Mouse (Mus musculus) heart, embryonic 13.5 days (tissue): ENCODE results near the gene Sh3d21. TPM values are rescaled to one million over a fixed set of nuclear protein-coding genes. Genes with fewer than 3 reads are reported as not detected.

ENCODE experiments used
- ATAC-seq: fragments of 200-750 bp; cut with Nextera tagmentation; 2 replicates; pipeline ENCODE4 v1.8.0; 2017; ENCODE audit warnings: moderate TSS enrichment; ENCODE audit not compliant: insufficient number of reproducible peaks, low FRiP score, low TSS enrichment; ENCODE audit errors: extremely low read depth
- H3K27ac ChIP-seq: fragments of 300-500 bp; sonication (generic); replicated peaks from 2 replicates; pipeline ENCODE4 v1.5.1; 2015; ENCODE audit warnings: moderate library complexity, mild to moderate bottlenecking, inconsistent platforms
- H3K27me3 ChIP-seq: fragments of 300-500 bp; sonication (generic); replicated peaks from 2 replicates; pipeline ENCODE4 v1.6.1; 2015; ENCODE audit warnings: mild to moderate bottlenecking, inconsistent platforms
- H3K36me3 ChIP-seq: fragments of 300-500 bp; sonication (generic); 2 replicates; pipeline ENCODE4 v1.6.1; 2015; ENCODE audit warnings: mild to moderate bottlenecking, inconsistent platforms
- H3K4me1 ChIP-seq: fragments of 300-500 bp; sonication (generic); 2 replicates; pipeline ENCODE4 v1.6.1; 2015; ENCODE audit warnings: inconsistent platforms
- H3K4me2 ChIP-seq: fragments of 300-500 bp; sonication (generic); 2 replicates; pipeline ENCODE4 v1.6.1; 2015; ENCODE audit warnings: inconsistent platforms, mild to moderate bottlenecking, moderate library complexity
- H3K4me3 ChIP-seq: fragments of 300-500 bp; sonication (generic); 2 replicates; pipeline ENCODE4 v1.5.1; 2015; ENCODE audit warnings: moderate library complexity, mild to moderate bottlenecking, inconsistent platforms
- H3K9ac ChIP-seq: fragments of 300-500 bp; sonication (generic); 2 replicates; pipeline ENCODE4 v1.6.1; 2015; ENCODE audit warnings: inconsistent platforms, mild to moderate bottlenecking, moderate library complexity
- H3K9me3 ChIP-seq: fragments of 300-500 bp; sonication (generic); 2 replicates; pipeline ENCODE4 v1.6.1; 2016; ENCODE audit warnings: inconsistent platforms
- WGBS: fragments of 180-500 bp; shearing (Covaris S2); methylation state at CpG from one replicate; pipeline ENCODE4 v1.1.7; 2015; ENCODE audit warnings: mixed read lengths; 5-methylcytosine and 5-hydroxymethylcytosine counted together
- polyA plus RNA-seq: library from polyadenylated mRNA; unstranded; fragments of >200 nt; fragmentation: Nextera tagmentation; extraction: Ambion mirVana; gene quantifications from 2 replicates; pipeline ENCODE4 v1.2.1, GENCODE M21; 2015

Gene Sh3d21
- polyA plus RNA-seq, 1 experiment from 2014 or later, result 2.8 TPM

- no peak overlapping the region for H3K27ac ChIP-seq
- no peak for ATAC-seq
- peaks cover 62% of the 10 kb centered on the region for H3K4me1 ChIP-seq
- peaks cover 19% of the 10 kb centered on the region for H3K27me3 ChIP-seq
- H3K4me3 ChIP-seq, result no peak overlapping the region
- H3K4me2 ChIP-seq, result no peak overlapping the region
- peaks cover 26% of the 10 kb centered on the region for H3K36me3 ChIP-seq
- H3K9ac ChIP-seq, result no peak overlapping the region
- H3K9me3 ChIP-seq, result no peaks in the 10 kb centered on the region
- 46% methylated on average over 14 of the region's 14 CpGs for WGBS
These were observed 10.4 kb downstream of the Sh3d21 start for GRCm38 (mm10) chr4:126152864-126153263.

GRCm38 (mm10) chr4:126151701-126152440 is 11.4 kb downstream of the Sh3d21 start:
- Histone ChIP-seq H3K9me3 (no peaks in the 10 kb centered on the region), H3K36me3 (peaks cover 24% of the 10 kb centered on the region), H3K4me1 (peaks cover 70% of the 10 kb centered on the region), H3K27me3 (peaks cover 25% of the 10 kb centered on the region), H3K4me3 (no peak overlapping the region), H3K27ac (no peak overlapping the region), H3K9ac (no peak overlapping the region), H3K4me2 (no peak overlapping the region)
- no peak for ATAC-seq
- 72% methylated on average over 16 of the region's 16 CpGs for WGBS

GRCm38 (mm10) chr4:126150949-126151320 is 12.4 kb downstream of the Sh3d21 start:
- peaks cover 66% of the 10 kb centered on the region for H3K4me1 ChIP-seq
- H3K27ac ChIP-seq, result peak overlapping the region; percentile 93
- H3K4me2 ChIP-seq, result peak overlapping the region; percentile 78
- WGBS, result 46% methylated on average over 6 of the region's 6 CpGs
- H3K4me3 ChIP-seq, result peak overlapping the region; percentile 69
- no peak for ATAC-seq
- peaks cover 25% of the 10 kb centered on the region for H3K27me3 ChIP-seq
- no peaks in the 10 kb centered on the region for H3K9me3 ChIP-seq
- peak overlapping the region; percentile 44 for H3K9ac ChIP-seq
- peaks cover 19% of the 10 kb centered on the region for H3K36me3 ChIP-seq

- peak; percentile 63; the same call in 1 of the 2 replicates for ATAC-seq
- WGBS, result 38% methylated on average over 16 of the region's 16 CpGs
These were observed 12.9 kb downstream of the Sh3d21 start for GRCm38 (mm10) chr4:126150297-126150948.

GRCm38 (mm10) chr4:126149798-126150197 is 13.5 kb downstream of the Sh3d21 start:
- Histone ChIP-seq H3K9me3 (no peaks in the 10 kb centered on the region), H3K36me3 (peaks cover 19% of the 10 kb centered on the region), H3K9ac (peak overlapping the region; percentile 87), H3K4me2 (peak overlapping the region; percentile 78), H3K27ac (peak overlapping the region; percentile 93), H3K4me3 (peak overlapping the region; percentile 69), H3K4me1 (peaks cover 54% of the 10 kb centered on the region), H3K27me3 (peaks cover 25% of the 10 kb centered on the region)
- 52% methylated on average over 10 of the region's 10 CpGs for WGBS
- ATAC-seq, result no peak

More at GRCm38 (mm10) chr4:126150297-126150948, 12.9 kb downstream of the Sh3d21 start:
- Histone ChIP-seq H3K4me1 (peaks cover 60% of the 10 kb centered on the region), H3K27me3 (peaks cover 25% of the 10 kb centered on the region), H3K9me3 (no peaks in the 10 kb centered on the region), H3K9ac (peak overlapping the region; percentile 44), H3K4me2 (peak overlapping the region; percentile 78), H3K27ac (peak overlapping the region; percentile 93), H3K4me3 (peak overlapping the region; percentile 69), H3K36me3 (peaks cover 19% of the 10 kb centered on the region)

GRCm38 (mm10) chr4:126149041-126149676 is 14.1 kb downstream of the Sh3d21 start:
- Histone ChIP-seq H3K4me1 (peaks cover 50% of the 10 kb centered on the region), H3K9me3 (no peaks in the 10 kb centered on the region), H3K4me3 (peak overlapping the region; percentile 69), H3K4me2 (peak overlapping the region; percentile 78), H3K9ac (peak overlapping the region; percentile 87), H3K36me3 (peaks cover 19% of the 10 kb centered on the region), H3K27ac (peak overlapping the region; percentile 93), H3K27me3 (peaks cover 25% of the 10 kb centered on the region)
- 20% methylated on average over 42 of the region's 42 CpGs for WGBS
- no peak for ATAC-seq

- H3K27ac ChIP-seq, result peak overlapping the region; percentile 93
- peak overlapping the region; percentile 87 for H3K9ac ChIP-seq
- no peaks in the 10 kb centered on the region for H3K9me3 ChIP-seq
- H3K4me1 ChIP-seq, result peaks cover 50% of the 10 kb centered on the region
- WGBS, result under 1% methylated on average over 60 of the region's 67 CpGs
- peak; percentile 34; the same call in 1 of the 2 replicates for ATAC-seq
- peaks cover 25% of the 10 kb centered on the region for H3K27me3 ChIP-seq
- peak overlapping the region; percentile 69 for H3K4me3 ChIP-seq
- H3K36me3 ChIP-seq, result peaks cover 19% of the 10 kb centered on the region
- peak overlapping the region; percentile 78 for H3K4me2 ChIP-seq
These were observed 14.9 kb downstream of the Sh3d21 start for GRCm38 (mm10) chr4:126148161-126148961.

- Histone ChIP-seq H3K9me3 (no peaks in the 10 kb centered on the region), H3K4me3 (peak within 1 kb of the TSS; percentile 69), H3K36me3 (peaks cover 14% of the 10 kb centered on the region), H3K27me3 (peaks cover 25% of the 10 kb centered on the region), H3K4me1 (peaks cover 50% of the 10 kb centered on the region), H3K9ac (peak within 1 kb of the TSS; percentile 87), H3K4me2 (peak within 1 kb of the TSS; percentile 78), H3K27ac (peak within 1 kb of the TSS; percentile 93)
- WGBS, result 2% methylated on average over 24 of the region's 24 CpGs
- peak; percentile 37; the same call in 1 of the 2 replicates for ATAC-seq
These were observed 15.6 kb downstream of the Sh3d21 start, which contains the start of gene Eva1b for GRCm38 (mm10) chr4:126147533-126148160. Gene Eva1b (plus strand): TSS chr4:126147744.

- peak overlapping the region; percentile 93 for H3K27ac ChIP-seq
- H3K4me1 ChIP-seq, result peaks cover 46% of the 10 kb centered on the region
- H3K9me3 ChIP-seq, result no peaks in the 10 kb centered on the region
- H3K27me3 ChIP-seq, result peaks cover 25% of the 10 kb centered on the region
- no peak for ATAC-seq
- H3K36me3 ChIP-seq, result peaks cover 14% of the 10 kb centered on the region
- H3K4me2 ChIP-seq, result peak overlapping the region; percentile 78
- 38% methylated on average over 9 of the region's 9 CpGs for whole genome bisulfite sequencing
- H3K9ac ChIP-seq, result no peak overlapping the region
- peak overlapping the region; percentile 69; the same call in 1 of the 2 replicates for H3K4me3 ChIP-seq
These were observed 16.2 kb downstream of the Sh3d21 start for GRCm38 (mm10) chr4:126146974-126147532.

GRCm38 (mm10) chr4:126145396-126145795 is 17.9 kb downstream of the Sh3d21 start:
- Histone ChIP-seq H3K4me2 (no peak overlapping the region), H3K27me3 (peaks cover 25% of the 10 kb centered on the region), H3K4me3 (no peak overlapping the region), H3K4me1 (peaks cover 38% of the 10 kb centered on the region), H3K36me3 (peaks cover 5% of the 10 kb centered on the region), H3K9ac (no peak overlapping the region), H3K9me3 (no peaks in the 10 kb centered on the region), H3K27ac (no peak overlapping the region)
- ATAC-seq, result no peak
- WGBS, result 48% methylated on average over 4 of the region's 4 CpGs
